Mouse (Mus musculus) ES-E14 (cell line): Measurements from ENCODE around the gene Zfp583. TPM values are rescaled to one million over a fixed set of nuclear protein-coding genes. Genes with fewer than 3 reads are reported as not detected.

ENCODE experiments used
- DNase-seq: peaks from one replicate; pipeline ENCODE4 v3.0.0-alpha.2; 2013; ENCODE audit warnings: low read depth, low spot score
- H3K27ac ChIP-seq: 2 replicates; pipeline ENCODE4 v1.5.1; 2012; ENCODE audit warnings: low read depth, mild to moderate bottlenecking, low read length, moderate library complexity, mixed read lengths; ENCODE audit not compliant: poor library complexity, insufficient read depth, severe bottlenecking
- H3K36me3 ChIP-seq: 2 replicates; pipeline ENCODE4 v1.6.1; 2012; ENCODE audit warnings: mild to moderate bottlenecking, low read length, moderate library complexity, mixed read lengths; ENCODE audit not compliant: control insufficient read depth, poor library complexity, insufficient read depth, severe bottlenecking
- H3K4me1 ChIP-seq, 2 experiments: fragments of 150-350 bp in 1 of 2; sonication (generic) in 1 of 2; 2 replicates each; pipeline ENCODE4 v1.6.1; 2012; ENCODE audit warnings: low read length in 2 of 2, mild to moderate bottlenecking in 1 of 2, mixed read lengths in 1 of 2; ENCODE audit not compliant: control insufficient read depth in 2 of 2, insufficient read depth in 2 of 2, poor library complexity in 1 of 2
- H3K4me3 ChIP-seq, 2 experiments: fragments of 150-350 bp in 1 of 2; sonication (generic) in 1 of 2; 2 replicates each; pipeline ENCODE4 v1.5.1; 2012; ENCODE audit warnings: low read length in 2 of 2, low read depth in 1 of 2, mild to moderate bottlenecking in 1 of 2, mixed read lengths in 1 of 2; ENCODE audit not compliant: insufficient read depth in 1 of 2, poor library complexity in 1 of 2, severe bottlenecking in 1 of 2
- H3K9ac ChIP-seq: 2 replicates; pipeline ENCODE4 v1.6.1; 2012; ENCODE audit warnings: low read depth, mild to moderate bottlenecking, low read length, mixed read lengths; ENCODE audit not compliant: poor library complexity, insufficient read depth, severe bottlenecking
- H3K9me3 ChIP-seq: fragments of 150-350 bp; sonication (generic); 2 replicates; pipeline ENCODE4 v1.6.1; 2012; ENCODE audit warnings: low read depth, mild to moderate bottlenecking, low read length; ENCODE audit not compliant: control insufficient read depth, insufficient read depth
- CHD2 ChIP-seq: IDR thresholded peaks from 2 replicates; pipeline ENCODE4 v1.6.1; 2014; ENCODE audit warnings: mild to moderate bottlenecking, low read depth, low read length, inconsistent platforms
- HCFC1 ChIP-seq: IDR thresholded peaks from 2 replicates; pipeline ENCODE4 v1.6.1; 2012; ENCODE audit warnings: low read length, inconsistent platforms, borderline replicate concordance; ENCODE audit not compliant: insufficient read depth
- MAFK ChIP-seq: IDR thresholded peaks from 2 replicates; pipeline ENCODE4 v1.6.1; 2014; ENCODE audit warnings: mild to moderate bottlenecking, low read depth, low read length, inconsistent platforms; ENCODE audit not compliant: insufficient read depth
- ZC3H11A ChIP-seq: IDR thresholded peaks from 2 replicates; pipeline ENCODE4 v1.6.1; 2012; ENCODE audit warnings: low read depth, mild to moderate bottlenecking, inconsistent platforms, low read length, borderline replicate concordance
- ZNF384 ChIP-seq: IDR thresholded peaks from 2 replicates; pipeline ENCODE4 v1.6.1; 2012; ENCODE audit warnings: low read depth, low read length, inconsistent platforms
- in situ Hi-C, 2 experiments: fragments of 600-800 bp; cut with MboI; formaldehyde crosslinking; loops; one replicate each; pipeline ENCODE4 v1.15.1; 2025; ENCODE audit warnings: low sequenced_read_pairs in 2 of 2, inconsistent platforms in 1 of 2; ENCODE audit not compliant: unreplicated experiment in 2 of 2
- total RNA-seq: library from RNA; depleted of rRNA; stranded (reverse); fragments of 300-350 nt; gene quantifications from 2 replicates; pipeline ENCODE4 v1.2.3, GENCODE M21; 2012

Zfp583 gene
- total RNA-seq, 1 experiment, result 3.2 TPM

GRCm38 (mm10) chr7:6360477-6361060 lies 29.5 kb upstream of the Zfp583 start:
- in situ Hi-C loops, result no loop called here
- no peaks in the 10 kb centered on the region for H3K9me3 ChIP-seq
- DNase-seq, result no peak
- peaks cover 2 to 4% of the 10 kb centered on the region in 2 experiments; a peak in 2 of 4 replicates for H3K4me1 ChIP-seq
- no peak overlapping the region for H3K4me3 ChIP-seq
- no peak overlapping the region for H3K9ac ChIP-seq
- H3K27ac ChIP-seq, result no peak overlapping the region
- H3K36me3 ChIP-seq, result no peaks in the 10 kb centered on the region
- no peak for TF ChIP-seq CHD2
- TF ChIP-seq MAFK, result no peak
- no peak for TF ChIP-seq HCFC1
- no peak for TF ChIP-seq ZC3H11A
- TF ChIP-seq ZNF384, result no peak

GRCm38 (mm10) chr7:6358937-6359590 lies 28.0 kb upstream of the Zfp583 start:
- Histone ChIP-seq H3K27ac (no peak overlapping the region), H3K36me3 (peaks cover 3% of the 10 kb centered on the region; the same call in 1 of the 2 replicates), H3K4me3 (no peak overlapping the region), H3K9ac (no peak overlapping the region), H3K9me3 (no peaks in the 10 kb centered on the region), H3K4me1 (peaks cover 0 to 4% of the 10 kb centered on the region in 2 experiments; a peak in 2 of 4 replicates)
- TF ChIP-seq ZC3H11A, result peak; percentile 43; the same call in 1 of the 2 replicates
- no peak for TF ChIP-seq HCFC1
- no peak for DNase-seq
- in situ Hi-C loops, result loop anchor here (5.0 to 10.0 kb wide), 3 partner anchors 66 to 168 kb away; no protein-coding TSS in a partner anchor

- Histone ChIP-seq H3K36me3 (peaks cover 3% of the 10 kb centered on the region; the same call in 1 of the 2 replicates), H3K9me3 (no peaks in the 10 kb centered on the region), H3K4me1 (peaks cover 0 to 4% of the 10 kb centered on the region in 2 experiments; a peak in 2 of 4 replicates), H3K27ac (no peak overlapping the region), H3K4me3 (no peak overlapping the region), H3K9ac (no peak overlapping the region)
- TF ChIP-seq HCFC1 (no peak), ZC3H11A (no peak)
- DNase-seq, result no peak
- in situ Hi-C loops, result loop anchor here (5.0 to 10.0 kb wide), 3 partner anchors 67 to 169 kb away; no protein-coding TSS in a partner anchor
Observed at GRCm38 (mm10) chr7:6358121-6358520, 27.0 kb upstream of the Zfp583 start.

GRCm38 (mm10) chr7:6344124-6344523 lies 13.0 kb upstream of the Zfp583 start:
- DNase-seq, result no peak
- no peaks in the 10 kb centered on the region for H3K9me3 ChIP-seq
- peak overlapping the region; percentile 69; the same call in 1 of the 2 replicates for H3K9ac ChIP-seq
- TF ChIP-seq HCFC1 (no peak), CHD2 (no peak), ZC3H11A (no peak), MAFK (no peak), ZNF384 (no peak)
- H3K27ac ChIP-seq, result no peak overlapping the region
- H3K4me1 ChIP-seq, result no peaks in the 10 kb centered on the region; a peak in 1 of 4 replicates
- H3K36me3 ChIP-seq, result no peaks in the 10 kb centered on the region
- in situ Hi-C loops, result no loop called here
- H3K4me3 ChIP-seq, result peak overlapping the region; percentile 92 to 97
